Mouse (Mus musculus) embryonic stem cell, embryonic (primary cell): ENCODE data around the gene Bean1.

ENCODE experiments used
- CTCF ChIA-PET, 4 experiments: fragments of 300-600 bp in 2 of 4; fragments of 350-600 bp in 2 of 4; sonication (Branson Sonifier 250); formaldehyde crosslinking; loops; one replicate each; lab custom pipeline; 2022; ENCODE audit warnings: inconsistent platforms in 2 of 4; lab: Charles Lee
- POLR2A ChIA-PET, 4 experiments: fragments of 300-600 bp in 2 of 4; fragments of 350-600 bp in 2 of 4; sonication (Branson Sonifier 250); formaldehyde crosslinking; loops; one replicate each; lab custom pipeline; 2022; ENCODE audit warnings: antibody characterized with exemption in 4 of 4, inconsistent platforms in 1 of 4; lab: Charles Lee

Bean1 gene

GRCm38 (mm10) chr8:104217601-104218000 is 47.4 kb downstream of the Bean1 start:
- ChIA-PET POLR2A (interaction anchor here in 1 of 4 experiments (1.6 kb wide), 1 partner anchor 34 kb away, joined by 4 read pairs; no protein-coding TSS in a partner anchor), CTCF (interaction anchor here in 3 of 4 experiments (0.5 to 1.8 kb wide), 6 partner anchors 14 to 303 kb away, joined by 3 to 11 read pairs (median 4); no protein-coding TSS in a partner anchor)

GRCm38 (mm10) chr8:104219079-104219478 is 48.8 kb downstream of the Bean1 start:
- ChIA-PET CTCF (interaction anchor here (0.6 to 1.8 kb wide), 47 partner anchors 8 to 1898 kb away, joined by 3 to 11 read pairs (median 4); partner anchors contain the start of gene Dync1li2 (in 2 of the 4)), POLR2A (interaction anchor here in 2 of 4 experiments (0.9 to 1.6 kb wide), 2 partner anchors 32 to 117 kb away, joined by 3 to 4 read pairs; no protein-coding TSS in a partner anchor)

- CTCF ChIA-PET = interaction anchor here in 1 of 4 experiments (0.6 kb wide), 2 partner anchors 15 to 73 kb away, joined by 3 read pairs; no protein-coding TSS in a partner anchor
- POLR2A ChIA-PET = no interaction called here
Observed at GRCm38 (mm10) chr8:104219806-104220205, 49.6 kb downstream of the Bean1 start.

- ChIA-PET CTCF (interaction anchor here in 1 of 4 experiments (0.8 to 1.2 kb wide), 2 partner anchors 8 to 81 kb away, joined by 3 read pairs; no protein-coding TSS in a partner anchor), POLR2A (no interaction called here)
Observed at GRCm38 (mm10) chr8:104227048-104227447, 56.8 kb downstream of the Bean1 start.

GRCm38 (mm10) chr8:104230377-104230776 is 60.1 kb downstream of the Bean1 start:
- ChIA-PET POLR2A (no interaction called here), CTCF (no interaction called here)

GRCm38 (mm10) chr8:104232039-104232438 is 61.8 kb downstream of the Bean1 start:
- ChIA-PET CTCF (interaction anchor here in 1 of 4 experiments (0.9 kb wide), 1 partner anchor 11 kb away, joined by 3 read pairs; no protein-coding TSS in a partner anchor), POLR2A (no interaction called here)

- POLR2A ChIA-PET = no interaction called here
- CTCF ChIA-PET = interaction anchor here in 1 of 4 experiments (0.9 kb wide), 1 partner anchor 12 kb away, joined by 3 read pairs; no protein-coding TSS in a partner anchor
Observed at GRCm38 (mm10) chr8:104232919-104233318, 62.7 kb downstream of the Bean1 start.

- CTCF ChIA-PET = interaction anchor here in 3 of 4 experiments (0.5 to 1.7 kb wide), 7 partner anchors 14 to 368 kb away, joined by 3 to 5 read pairs (median 3); no protein-coding TSS in a partner anchor
- POLR2A ChIA-PET = interaction anchor here in 1 of 4 experiments (1.1 to 1.3 kb wide), 2 partner anchors 12 to 24 kb away, joined by 3 read pairs; no protein-coding TSS in a partner anchor
Observed at GRCm38 (mm10) chr8:104234573-104234972, 64.3 kb downstream of the Bean1 start.

- CTCF ChIA-PET = no interaction called here
- POLR2A ChIA-PET = no interaction called here
Observed at GRCm38 (mm10) chr8:104239418-104239861, 69.2 kb downstream of the Bean1 start.

GRCm38 (mm10) chr8:104242038-104242644 is 71.9 kb downstream of the Bean1 start:
- CTCF ChIA-PET = interaction anchor here in 2 of 4 experiments (1.1 to 1.6 kb wide), 3 partner anchors 9 to 62 kb away, joined by 3 to 4 read pairs (median 3); partner anchors contain the start of gene Cklf (in 1 of the 2)
- POLR2A ChIA-PET = interaction anchor here in 1 of 4 experiments (1.3 kb wide), 1 partner anchor 32 kb away, joined by 3 read pairs; no protein-coding TSS in a partner anchor

GRCm38 (mm10) chr8:104246621-104247020 is 76.4 kb downstream of the Bean1 start:
- POLR2A ChIA-PET = interaction anchor here in 1 of 4 experiments (0.9 to 1.0 kb wide), 2 partner anchors 12 to 196 kb away, joined by 3 to 5 read pairs; partner anchors contain the start of gene Dync1li2
- CTCF ChIA-PET = interaction anchor here in 1 of 4 experiments (0.6 kb wide), 1 partner anchor 323 kb away, joined by 3 read pairs; no protein-coding TSS in a partner anchor

GRCm38 (mm10) chr8:104247054-104247907 is 77.0 kb downstream of the Bean1 start:
- CTCF ChIA-PET = interaction anchor here in 1 of 4 experiments (0.6 kb wide), 1 partner anchor 322 kb away, joined by 3 read pairs; no protein-coding TSS in a partner anchor

GRCm38 (mm10) chr8:104247908-104248275 is 77.7 kb downstream of the Bean1 start:
- ChIA-PET POLR2A (interaction anchor here in 1 of 4 experiments (0.5 kb wide), 1 partner anchor 207 kb away, joined by 4 read pairs; no protein-coding TSS in a partner anchor), CTCF (no interaction called here)

More at GRCm38 (mm10) chr8:104247054-104247907, 77.0 kb downstream of the Bean1 start:
- POLR2A ChIA-PET = interaction anchor here in 1 of 4 experiments (0.9 to 1.0 kb wide), 2 partner anchors 12 to 195 kb away, joined by 3 to 5 read pairs; partner anchors contain the start of gene Dync1li2

GRCm38 (mm10) chr8:104248276-104248675 is 78.0 kb downstream of the Bean1 start, which contains the start of gene Tk2:
Gene Tk2 (minus strand): TSS chr8:104248558.
- CTCF ChIA-PET = no interaction called here
- POLR2A ChIA-PET = interaction anchor here in 1 of 4 experiments (0.5 to 0.6 kb wide), 2 partner anchors 149 to 207 kb away, joined by 4 read pairs; no protein-coding TSS in a partner anchor

- CTCF ChIA-PET = no interaction called here
- POLR2A ChIA-PET = interaction anchor here in 2 of 4 experiments (0.8 to 1.3 kb wide), 2 partner anchors 342 to 348 kb away, joined by 3 read pairs; partner anchors contain the start of gene Pdp2 (in 1 of the 2)
Observed at GRCm38 (mm10) chr8:104249442-104249996, 79.3 kb downstream of the Bean1 start.

- CTCF ChIA-PET = interaction anchor here (0.5 to 1.6 kb wide), 23 partner anchors 9 to 1399 kb away, joined by 3 to 6 read pairs (median 4); partner anchors contain the start of genes Bean1 (in 1 of the 4), Dync1li2 (in 1 of the 4) and Terb1 (in 1 of the 4)
Observed at GRCm38 (mm10) chr8:104250439-104251367, 80.5 kb downstream of the Bean1 start, which contains the start of gene Cklf. Gene Cklf (plus strand): TSS chr8:104250861.

More at GRCm38 (mm10) chr8:104250439-104251367, 80.5 kb downstream of the Bean1 start, which contains the start of gene Cklf:
- POLR2A ChIA-PET = interaction anchor here in 3 of 4 experiments (0.6 to 2.4 kb wide), 17 partner anchors 10 to 352 kb away, joined by 3 to 9 read pairs (median 3); partner anchors contain the start of genes Dync1li2 (in 2 of the 3) and Pdp2 (in 1 of the 3)
